Mouse (Mus musculus) kidney, postnatal 4 days (tissue): Measurements from ENCODE around the gene Ube2g2.
A peak's percentile ranks its signal among the peaks of the same experiment; 100 is the strongest.
"Not testable (repeated sequence)": the region's sequence is repeated elsewhere in the genome, so short reads cannot be mapped to it uniquely, and the experiment has no call there.

Experiments used
- DNase-seq, 2 experiments: peaks; one replicate each; pipeline ENCODE4 v3.0.0; 2021; ENCODE audit warnings: mixed read lengths in 2 of 2

The Ube2g2 gene

GRCm38 (mm10) chr10:77647461-77647860 is 25.4 kb downstream of the Ube2g2 start:
- no peak for DNase-seq

GRCm38 (mm10) chr10:77647901-77648300 is 25.8 kb downstream of the Ube2g2 start:
- no peak for DNase-seq

GRCm38 (mm10) chr10:77652046-77652445 is 30.0 kb downstream of the Ube2g2 start:
- no peak for DNase-seq

GRCm38 (mm10) chr10:77658286-77658994 is 36.4 kb downstream of the Ube2g2 start:
- peak; percentile 71 to 78 for DNase-seq

GRCm38 (mm10) chr10:77663949-77664665 is 42.0 kb downstream of the Ube2g2 start:
- DNase-seq = peak in 1 of 2 experiments; percentile 43

- DNase-seq = no peak
Observed at GRCm38 (mm10) chr10:77666342-77666741, 44.3 kb downstream of the Ube2g2 start.

GRCm38 (mm10) chr10:77667402-77667801 is 45.3 kb downstream of the Ube2g2 start:
- no peak for DNase-seq

- no peak for DNase-seq
Observed at GRCm38 (mm10) chr10:77670710-77671109, 48.6 kb downstream of the Ube2g2 start.

GRCm38 (mm10) chr10:77671519-77671918 is 49.4 kb downstream of the Ube2g2 start:
- DNase-seq = no peak

GRCm38 (mm10) chr10:77673765-77674164 is 51.7 kb downstream of the Ube2g2 start:
- no peak for DNase-seq

GRCm38 (mm10) chr10:77677562-77677961 is 55.5 kb downstream of the Ube2g2 start:
- no peak for DNase-seq

GRCm38 (mm10) chr10:77682994-77683393 is 60.9 kb downstream of the Ube2g2 start:
- DNase-seq = no peak

GRCm38 (mm10) chr10:77684181-77684580 is 62.1 kb downstream of the Ube2g2 start:
- no peak for DNase-seq

GRCm38 (mm10) chr10:77685895-77686664 is 64.0 kb downstream of the Ube2g2 start, which contains the start of gene Tspear:
Gene Tspear, plus strand, starts transcription at chr10:77686569.
- no peak for DNase-seq

- no peak for DNase-seq
Observed at GRCm38 (mm10) chr10:77687021-77687420, 64.9 kb downstream of the Ube2g2 start.

- not testable (repeated sequence) for DNase-seq
Observed at GRCm38 (mm10) chr10:77690356-77690807, 68.3 kb downstream of the Ube2g2 start, which contains the start of gene Gm19402. Gene Gm19402, minus strand, starts transcription at chr10:77690757.
